Mouse (Mus musculus) ES-E14 (cell line): ENCODE data around the gene Cops7a. TPM values are rescaled to one million over a fixed set of nuclear protein-coding genes. Genes with fewer than 3 reads are reported as not detected.
A peak's percentile ranks its signal among the peaks of the same experiment; 100 is the strongest.

Experiments used
- DNase-seq: peaks from one replicate; pipeline ENCODE4 v3.0.0-alpha.2; 2013; ENCODE audit warnings: low read depth, low spot score
- H3K27ac ChIP-seq: 2 replicates; pipeline ENCODE4 v1.5.1; 2012; ENCODE audit warnings: low read depth, mild to moderate bottlenecking, low read length, moderate library complexity, mixed read lengths; ENCODE audit not compliant: poor library complexity, insufficient read depth, severe bottlenecking
- H3K36me3 ChIP-seq: 2 replicates; pipeline ENCODE4 v1.6.1; 2012; ENCODE audit warnings: mild to moderate bottlenecking, low read length, moderate library complexity, mixed read lengths; ENCODE audit not compliant: control insufficient read depth, poor library complexity, insufficient read depth, severe bottlenecking
- H3K4me1 ChIP-seq, 2 experiments: fragments of 150-350 bp in 1 of 2; sonication (generic) in 1 of 2; 2 replicates each; pipeline ENCODE4 v1.6.1; 2012; ENCODE audit warnings: low read length in 2 of 2, mild to moderate bottlenecking in 1 of 2, mixed read lengths in 1 of 2; ENCODE audit not compliant: control insufficient read depth in 2 of 2, insufficient read depth in 2 of 2, poor library complexity in 1 of 2
- H3K4me3 ChIP-seq, 2 experiments: fragments of 150-350 bp in 1 of 2; sonication (generic) in 1 of 2; 2 replicates each; pipeline ENCODE4 v1.5.1; 2012; ENCODE audit warnings: low read length in 2 of 2, low read depth in 1 of 2, mild to moderate bottlenecking in 1 of 2, mixed read lengths in 1 of 2; ENCODE audit not compliant: insufficient read depth in 1 of 2, poor library complexity in 1 of 2, severe bottlenecking in 1 of 2
- H3K9ac ChIP-seq: 2 replicates; pipeline ENCODE4 v1.6.1; 2012; ENCODE audit warnings: low read depth, mild to moderate bottlenecking, low read length, mixed read lengths; ENCODE audit not compliant: poor library complexity, insufficient read depth, severe bottlenecking
- H3K9me3 ChIP-seq: fragments of 150-350 bp; sonication (generic); 2 replicates; pipeline ENCODE4 v1.6.1; 2012; ENCODE audit warnings: low read depth, mild to moderate bottlenecking, low read length; ENCODE audit not compliant: control insufficient read depth, insufficient read depth
- CHD2 ChIP-seq: IDR thresholded peaks from 2 replicates; pipeline ENCODE4 v1.6.1; 2014; ENCODE audit warnings: mild to moderate bottlenecking, low read depth, low read length, inconsistent platforms
- HCFC1 ChIP-seq: IDR thresholded peaks from 2 replicates; pipeline ENCODE4 v1.6.1; 2012; ENCODE audit warnings: low read length, inconsistent platforms, borderline replicate concordance; ENCODE audit not compliant: insufficient read depth
- MAFK ChIP-seq: IDR thresholded peaks from 2 replicates; pipeline ENCODE4 v1.6.1; 2014; ENCODE audit warnings: mild to moderate bottlenecking, low read depth, low read length, inconsistent platforms; ENCODE audit not compliant: insufficient read depth
- ZC3H11A ChIP-seq: IDR thresholded peaks from 2 replicates; pipeline ENCODE4 v1.6.1; 2012; ENCODE audit warnings: low read depth, mild to moderate bottlenecking, inconsistent platforms, low read length, borderline replicate concordance
- ZNF384 ChIP-seq: IDR thresholded peaks from 2 replicates; pipeline ENCODE4 v1.6.1; 2012; ENCODE audit warnings: low read depth, low read length, inconsistent platforms
- in situ Hi-C, 2 experiments: fragments of 600-800 bp; cut with MboI; formaldehyde crosslinking; loops; one replicate each; pipeline ENCODE4 v1.15.1; 2025; ENCODE audit warnings: low sequenced_read_pairs in 2 of 2, inconsistent platforms in 1 of 2; ENCODE audit not compliant: unreplicated experiment in 2 of 2
- total RNA-seq: library from RNA; depleted of rRNA; stranded (reverse); fragments of 300-350 nt; gene quantifications from 2 replicates; pipeline ENCODE4 v1.2.3, GENCODE M21; 2012

The Cops7a gene
- total RNA-seq, 1 experiment = 138 TPM

DNA sequence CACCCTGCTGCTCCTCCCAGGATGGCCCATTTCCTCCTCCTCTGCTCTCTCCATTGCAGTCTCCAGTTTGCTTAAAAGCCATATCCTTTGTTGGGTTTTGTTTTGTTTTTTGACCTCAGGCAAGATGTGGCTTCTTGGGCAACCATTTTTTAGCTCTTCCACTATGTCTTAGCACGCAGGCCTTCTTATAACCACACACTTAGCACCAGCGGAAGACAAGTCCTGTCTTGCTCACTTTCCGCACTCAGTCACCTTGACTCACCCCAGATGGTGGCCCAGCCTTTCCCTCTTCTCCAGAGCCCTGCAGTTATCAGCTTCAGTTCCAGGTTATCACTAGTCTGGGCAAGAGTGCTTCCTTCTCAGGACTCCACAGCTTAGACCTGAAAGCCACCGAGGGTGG is 10.1 kb downstream of the Cops7a start:
- in situ Hi-C loops = no loop called here
- Histone ChIP-seq H3K4me1 (peaks cover 0 to 6% of the 10 kb centered on the region in 2 experiments; a peak in 1 of 4 replicates), H3K9me3 (peaks cover 9% of the 10 kb centered on the region), H3K36me3 (peaks cover 40% of the 10 kb centered on the region), H3K4me3 (no peak overlapping the region), H3K9ac (0 out of 2 replicates have a peak overlapping the region, but pooled peaks have one; percentile 10), H3K27ac (peak overlapping the region; percentile 99)
- no peak for TF ChIP-seq MAFK
- no peak for TF ChIP-seq ZC3H11A
- TF ChIP-seq ZNF384 = no peak
- TF ChIP-seq CHD2 = no peak
- TF ChIP-seq HCFC1 = no peak
- no peak for DNase-seq

DNA sequence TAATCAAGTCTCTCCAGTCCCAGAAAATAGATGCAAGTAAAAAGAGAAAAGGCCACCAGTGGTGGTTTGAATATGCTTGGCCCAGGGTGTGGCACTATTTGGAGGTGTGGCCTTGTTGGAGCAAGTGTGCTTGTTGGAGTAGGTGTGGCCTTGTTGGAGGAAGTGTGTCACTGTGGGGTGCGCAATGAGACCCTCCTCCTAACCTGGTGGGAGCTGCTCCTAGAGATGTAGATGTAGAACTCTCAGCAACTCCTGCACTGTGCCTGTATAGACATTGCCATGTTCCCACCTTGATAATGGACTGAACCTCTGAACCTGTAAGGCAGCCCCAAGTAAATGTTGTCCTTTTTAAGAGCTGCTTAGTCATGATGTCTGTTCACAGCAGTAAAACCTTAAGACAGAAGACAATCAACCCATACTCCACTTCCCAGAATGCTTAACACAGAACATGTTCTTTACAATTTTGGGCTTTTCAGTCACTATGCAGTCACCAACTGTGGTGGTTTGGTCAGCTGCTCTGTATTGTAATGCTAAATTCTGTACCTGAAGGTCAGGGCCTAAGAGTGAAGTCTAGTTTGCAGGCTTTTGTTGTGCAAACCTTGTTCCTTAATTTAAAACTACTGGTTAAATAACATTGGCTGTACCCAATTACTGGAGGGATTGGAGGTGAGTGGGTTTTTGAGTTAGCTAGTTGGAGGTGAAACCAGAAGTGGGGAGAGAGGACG is 11.2 kb downstream of the Cops7a start:
- in situ Hi-C loops = no loop called here
- Histone ChIP-seq H3K36me3 (peaks cover 31% of the 10 kb centered on the region), H3K9ac (no peak overlapping the region), H3K4me1 (peaks cover 0 to 2% of the 10 kb centered on the region in 2 experiments; a peak in 1 of 4 replicates), H3K27ac (peak overlapping the region; percentile 99), H3K9me3 (peaks cover 9% of the 10 kb centered on the region), H3K4me3 (no peak overlapping the region)
- TF ChIP-seq CHD2 (no peak), HCFC1 (no peak), ZNF384 (no peak), ZC3H11A (no peak), MAFK (peak; percentile 37; the same call in 1 of the 2 replicates)
- DNase-seq = no peak

GRCm38 (mm10) chr6:124943526-124943925 is 21.8 kb downstream of the Cops7a start:
- Histone ChIP-seq H3K36me3 (no peaks in the 10 kb centered on the region), H3K27ac (no peak overlapping the region), H3K4me1 (peaks cover 0 to 4% of the 10 kb centered on the region in 2 experiments; a peak in 1 of 4 replicates), H3K9ac (no peak overlapping the region), H3K4me3 (no peak overlapping the region), H3K9me3 (no peaks in the 10 kb centered on the region)
- no peak for DNase-seq
- in situ Hi-C loops = no loop called here
- TF ChIP-seq ZC3H11A = no peak
- no peak for TF ChIP-seq ZNF384
- TF ChIP-seq HCFC1 = no peak
- no peak for TF ChIP-seq CHD2
- TF ChIP-seq MAFK = no peak

DNA sequence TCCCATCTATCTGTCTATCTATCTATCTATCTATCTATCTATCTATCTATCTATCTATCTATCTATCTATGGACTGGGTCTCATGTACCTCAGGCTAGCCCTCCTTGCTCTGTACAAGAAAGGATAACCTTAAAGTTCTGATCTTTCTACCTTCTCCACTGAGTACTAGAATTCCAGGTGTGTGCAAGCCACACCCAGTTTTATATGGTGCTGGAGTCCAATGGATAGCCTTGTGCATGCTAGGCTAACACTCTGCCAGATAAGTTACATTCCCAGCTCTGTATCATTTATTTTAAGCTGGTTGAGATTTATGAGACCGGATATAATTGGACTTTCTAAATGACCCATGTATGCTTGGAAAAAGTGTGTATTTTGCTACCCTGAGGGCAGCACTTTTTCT is 23.7 kb downstream of the Cops7a start:
- no peak overlapping the region for H3K27ac ChIP-seq
- no peak for DNase-seq
- TF ChIP-seq MAFK (no peak), ZNF384 (no peak), HCFC1 (no peak), ZC3H11A (no peak), CHD2 (no peak)
- in situ Hi-C loops = no loop called here
- H3K9me3 ChIP-seq = no peaks in the 10 kb centered on the region
- no peak overlapping the region for H3K9ac ChIP-seq
- H3K4me3 ChIP-seq = no peak overlapping the region
- H3K36me3 ChIP-seq = peaks cover 4% of the 10 kb centered on the region
- peaks cover 0 to 7% of the 10 kb centered on the region in 2 experiments; a peak in 1 of 4 replicates for H3K4me1 ChIP-seq
